Mouse (Mus musculus) heart, adult 2 months (tissue): Measurements from ENCODE around the gene Tns3.

Experiments used
- CTCF ChIP-seq: fragments of 200-600 bp; IDR thresholded peaks from 2 replicates; pipeline ENCODE4 v1.8.1; 2022; ENCODE audit warnings: antibody characterized with exemption, mild to moderate bottlenecking, moderate library complexity
- EP300 ChIP-seq: fragments of 200-500 bp; IDR thresholded peaks from 2 replicates; pipeline ENCODE4 v1.6.1; 2011; ENCODE audit warnings: low read depth, low read length, control low read depth; ENCODE audit not compliant: insufficient read depth
- POLR2A ChIP-seq: fragments of 200-500 bp; IDR thresholded peaks from 2 replicates; pipeline ENCODE4 v1.6.1; 2011; ENCODE audit warnings: mild to moderate bottlenecking, low read depth, low read length, control low read depth; ENCODE audit not compliant: insufficient read depth

- no peak for TF ChIP-seq CTCF
- no peak for TF ChIP-seq POLR2A
- no peak for TF ChIP-seq EP300
Measured at GRCm38 (mm10) chr11:8657493-8657892, 6.8 kb downstream of the Tns3 start.
